Mouse (Mus musculus): ENCODE measurements around the gene Soat1. TPM values are rescaled to one million over a fixed set of nuclear protein-coding genes. Genes with fewer than 3 reads are reported as not detected.
A peak's percentile ranks its signal among the peaks of the same experiment; 100 is the strongest.
"Not testable (repeated sequence)": the region's sequence is repeated elsewhere in the genome, so short reads cannot be mapped to it uniquely, and the experiment has no call there.

Soat1 gene
- 10 to 100 TPM; 41.6 to 42.1 TPM for total RNA-seq (2021)
- long read RNA-seq, experiment 1, full-length matches to known transcripts = 16 of 18 reads
- long read RNA-seq, experiment 1, partial matches to known transcripts = 1 of 18 reads
- long read RNA-seq, experiment 1, other reads (novel, unspliced or antisense) = 1 of 18 reads
- long read RNA-seq, experiment 2, full-length matches to known transcripts = 11 of 16 reads
- long read RNA-seq, experiment 2, partial matches to known transcripts = 1 of 16 reads
- long read RNA-seq, experiment 2, other reads (novel, unspliced or antisense) = 4 of 16 reads

DNA sequence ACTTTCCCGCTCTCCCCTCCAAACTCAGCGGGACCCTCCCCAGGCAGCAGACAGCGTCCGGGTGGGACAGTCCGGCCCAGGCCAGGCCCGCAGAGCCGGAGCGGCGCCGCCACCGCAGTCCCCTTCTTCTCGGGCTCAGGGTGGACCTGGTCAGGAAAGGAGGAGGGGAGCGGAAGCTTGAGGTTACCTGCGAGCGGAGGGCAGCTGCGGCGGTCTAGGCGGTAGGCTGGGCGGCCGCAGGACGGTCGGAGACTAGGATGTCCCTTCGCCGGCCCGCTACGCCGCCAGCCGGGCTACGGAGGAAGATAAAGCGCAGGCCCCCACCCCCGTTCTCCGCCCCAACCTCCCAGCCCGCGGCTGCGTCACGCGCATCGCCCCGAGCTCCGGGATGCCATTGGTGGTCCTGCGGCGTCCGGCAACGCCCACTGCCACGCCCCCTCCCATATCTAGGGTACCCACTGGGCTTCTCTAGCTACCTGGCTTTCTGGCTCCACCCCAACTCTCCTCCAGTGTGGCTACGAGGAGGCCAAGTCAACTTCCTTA is at the start of gene Soat1:
Soat1 (minus strand) TSS at position 371 of the 543 bp plus-strand sequence.
- DNase-seq (ENCODE audit: low spot score in 2 of 2) = peak; percentile 76 to 86

DNA sequence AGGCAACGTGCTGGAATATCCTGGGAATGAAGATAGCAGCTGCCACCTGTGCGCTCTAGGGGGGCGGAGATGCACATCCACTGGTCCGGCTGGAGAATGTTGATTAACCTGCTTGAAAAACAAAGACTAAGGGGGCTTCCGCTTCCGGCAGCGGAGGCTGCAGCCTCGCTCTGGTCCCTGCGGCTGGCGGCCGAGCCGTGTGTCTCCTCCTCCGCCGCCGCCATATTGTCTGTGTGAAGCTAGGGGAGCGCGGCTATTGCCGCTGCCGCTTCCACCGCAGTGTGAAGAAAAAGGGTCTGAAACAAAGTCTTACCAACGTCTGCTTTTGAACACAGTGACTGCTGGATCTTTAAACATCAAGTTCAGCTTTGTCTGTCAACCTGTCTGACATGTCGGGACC is 49.7 kb upstream of the Soat1 start, which contains the start of gene Gm10031:
Gm10031 (plus strand) TSS at position 171 of the 400 bp plus-strand sequence.
- DNase-seq (ENCODE audit: low spot score in 2 of 2) = not testable (repeated sequence)

DNA sequence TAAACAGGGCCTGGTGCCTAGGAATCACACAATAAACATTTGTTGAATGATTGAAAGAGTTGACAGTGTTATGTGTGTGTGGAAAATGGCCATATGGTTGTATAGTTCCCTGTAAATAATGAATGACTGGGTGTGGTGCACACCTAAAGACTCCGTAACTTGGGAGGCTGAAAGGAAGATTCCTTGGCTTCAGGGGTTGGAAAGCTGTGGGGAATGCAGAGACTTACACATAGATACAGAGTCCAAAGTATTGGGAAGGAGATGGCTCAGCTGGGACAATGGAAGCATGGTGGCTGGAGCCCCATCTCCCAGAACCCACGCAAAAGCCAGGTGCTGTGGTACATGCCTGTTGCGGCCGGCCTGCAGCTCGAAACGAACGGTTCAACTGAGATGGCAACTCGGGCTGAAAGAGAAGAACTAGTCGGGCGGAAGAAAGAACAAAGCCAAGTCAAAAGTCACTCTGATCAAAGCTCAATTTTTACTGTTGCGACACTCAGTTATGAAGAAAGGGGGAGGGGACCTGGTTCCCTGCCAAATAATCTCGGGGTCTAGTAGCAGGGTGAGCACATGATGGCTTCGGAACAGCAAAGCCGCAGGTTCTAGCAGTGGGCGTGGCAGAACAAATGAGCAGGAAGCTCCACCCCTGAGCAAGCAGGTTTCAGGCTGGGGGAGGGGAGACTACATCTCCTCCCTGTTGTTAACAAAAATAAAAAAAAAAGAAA is 47.8 kb upstream of the Soat1 start:
- no peak for DNase-seq (ENCODE audit: low spot score in 2 of 2)

DNA sequence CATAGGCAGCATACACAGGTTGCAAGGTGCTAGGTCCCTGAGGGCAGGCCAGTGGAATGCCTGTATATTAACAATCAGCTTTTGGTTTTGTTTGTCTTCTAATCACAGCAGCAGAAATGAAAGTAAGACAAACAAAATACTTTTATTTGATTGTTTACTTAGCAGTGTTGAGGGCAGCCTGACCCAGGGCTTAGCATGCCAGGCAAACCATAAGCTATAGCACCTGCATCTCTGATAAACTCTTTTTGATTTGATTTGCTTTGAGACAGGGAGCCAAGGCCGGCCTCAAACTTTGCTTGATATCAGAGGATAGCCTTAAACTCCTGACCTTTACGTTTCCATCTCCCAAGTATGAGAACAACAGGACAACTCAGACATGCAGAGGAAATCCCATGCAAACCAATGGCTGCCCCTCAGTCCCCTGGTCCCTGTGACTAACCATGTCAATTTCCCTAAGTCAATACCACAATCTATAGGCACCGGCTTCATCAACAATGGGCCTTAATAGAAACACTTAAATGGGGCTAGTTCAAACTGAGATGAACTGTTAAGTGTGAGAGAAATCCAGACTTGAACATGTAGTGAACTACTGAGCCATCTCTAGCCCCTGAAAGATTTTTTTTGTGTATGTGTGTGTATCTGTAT is 46.1 kb upstream of the Soat1 start:
- no peak for DNase-seq (ENCODE audit: low spot score in 2 of 2)

DNA sequence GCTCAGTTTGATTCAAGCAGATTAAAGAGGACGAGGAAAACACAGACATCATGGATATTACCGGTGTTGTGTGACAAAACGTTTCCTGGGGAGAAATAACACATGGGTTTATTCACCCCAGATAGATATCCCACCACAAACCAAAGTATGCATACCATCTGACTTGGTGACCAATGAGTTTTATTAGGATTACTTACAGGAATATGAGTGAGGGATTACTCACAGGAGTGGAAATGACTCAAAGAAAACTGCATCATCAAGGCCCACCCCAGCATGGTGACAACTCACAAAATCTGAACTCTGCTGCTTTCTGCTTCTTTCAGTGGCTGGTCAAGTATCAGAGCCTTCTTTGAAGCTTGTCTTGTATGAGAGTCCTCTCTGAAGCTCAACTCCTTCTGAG is 33.6 kb upstream of the Soat1 start:
- DNase-seq (ENCODE audit: low spot score in 2 of 2) = no peak

DNA sequence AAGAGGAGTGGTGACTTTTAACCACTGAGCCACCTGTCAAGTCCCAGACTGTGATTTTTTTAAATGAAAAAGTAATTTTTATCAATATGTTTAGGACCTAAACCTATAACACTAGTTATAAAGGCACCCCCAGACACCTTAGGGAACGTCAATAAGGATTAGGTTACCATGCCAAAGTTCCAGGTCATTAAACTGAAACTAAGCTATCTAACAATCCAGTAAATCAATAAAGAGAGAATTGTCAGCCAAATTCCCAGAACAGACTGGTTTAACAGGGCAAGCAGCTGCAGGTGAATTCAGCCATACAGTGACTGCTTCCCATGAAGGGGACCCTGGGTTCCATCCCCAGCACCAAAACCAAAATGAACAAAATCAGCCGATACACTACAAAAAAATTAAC is 31.8 kb upstream of the Soat1 start:
- DNase-seq (ENCODE audit: low spot score in 2 of 2) = no peak

DNA sequence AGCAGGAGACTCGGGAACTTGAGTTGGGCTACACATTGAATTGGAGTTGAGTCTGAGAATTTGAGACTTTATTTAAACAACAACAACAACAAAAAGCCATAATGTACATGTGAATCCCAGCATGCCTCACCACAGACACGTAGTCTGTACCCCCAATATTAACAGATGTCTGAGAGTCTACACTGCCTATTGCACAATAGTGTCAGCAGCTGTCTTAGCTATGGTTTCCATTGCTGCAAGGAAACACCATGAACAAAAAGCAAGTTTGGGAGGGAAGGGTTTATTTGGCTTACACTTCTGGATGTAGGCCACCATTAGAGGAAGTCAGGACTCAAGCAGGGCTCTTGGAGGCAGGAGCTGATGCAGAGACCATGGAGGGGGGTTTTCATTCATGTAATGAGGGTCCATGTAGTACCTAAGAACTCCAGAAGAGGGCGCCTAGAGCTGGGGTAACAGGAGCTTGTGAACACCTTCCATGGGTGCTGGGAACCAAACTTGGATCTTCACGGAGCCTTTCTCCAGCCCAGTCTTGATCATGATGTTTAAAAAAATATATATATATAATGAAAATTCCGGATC is 30.9 kb upstream of the Soat1 start:
- DNase-seq (ENCODE audit: low spot score in 2 of 2) = no peak

DNA sequence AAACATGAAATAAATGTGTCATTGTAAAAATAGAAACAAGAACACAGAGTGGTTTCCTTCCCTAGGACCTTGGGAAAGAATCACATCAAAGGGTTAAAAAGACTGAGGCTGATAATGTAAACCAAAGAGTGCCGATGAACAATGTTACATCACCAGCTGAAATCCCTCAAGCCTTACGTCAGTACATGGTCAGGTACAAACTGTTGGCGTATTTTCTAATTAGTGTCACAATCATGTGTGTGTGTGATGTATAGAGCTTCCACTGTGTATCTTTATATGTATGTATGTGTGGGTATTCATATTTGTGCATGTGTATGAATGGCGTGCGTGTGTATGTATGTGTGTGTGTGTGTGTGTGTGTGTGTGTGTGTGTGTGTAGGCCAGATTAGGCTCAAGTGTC is 22.8 kb upstream of the Soat1 start:
- DNase-seq (ENCODE audit: low spot score in 2 of 2) = no peak

DNA sequence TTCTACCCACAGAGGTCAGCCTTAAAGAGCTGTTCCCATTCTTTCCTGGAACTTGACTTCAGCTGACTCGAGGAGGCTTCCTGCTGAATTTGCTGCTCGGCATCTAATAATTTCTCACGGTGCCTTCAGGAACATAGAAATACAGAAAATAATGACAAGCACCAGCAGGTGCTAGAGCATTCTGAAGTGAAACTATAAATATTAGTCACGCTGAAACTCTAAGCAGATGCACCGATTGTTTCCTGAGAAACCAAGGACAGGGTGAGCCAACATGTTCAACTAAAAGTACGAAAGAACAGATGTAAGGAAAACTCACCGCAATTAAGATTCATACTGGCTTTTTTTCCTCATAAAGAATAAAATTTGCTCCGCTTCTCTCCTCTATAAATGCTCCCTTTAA is 20.9 kb upstream of the Soat1 start:
- DNase-seq (ENCODE audit: low spot score in 2 of 2) = peak in 1 of 2 experiments; percentile 13

DNA sequence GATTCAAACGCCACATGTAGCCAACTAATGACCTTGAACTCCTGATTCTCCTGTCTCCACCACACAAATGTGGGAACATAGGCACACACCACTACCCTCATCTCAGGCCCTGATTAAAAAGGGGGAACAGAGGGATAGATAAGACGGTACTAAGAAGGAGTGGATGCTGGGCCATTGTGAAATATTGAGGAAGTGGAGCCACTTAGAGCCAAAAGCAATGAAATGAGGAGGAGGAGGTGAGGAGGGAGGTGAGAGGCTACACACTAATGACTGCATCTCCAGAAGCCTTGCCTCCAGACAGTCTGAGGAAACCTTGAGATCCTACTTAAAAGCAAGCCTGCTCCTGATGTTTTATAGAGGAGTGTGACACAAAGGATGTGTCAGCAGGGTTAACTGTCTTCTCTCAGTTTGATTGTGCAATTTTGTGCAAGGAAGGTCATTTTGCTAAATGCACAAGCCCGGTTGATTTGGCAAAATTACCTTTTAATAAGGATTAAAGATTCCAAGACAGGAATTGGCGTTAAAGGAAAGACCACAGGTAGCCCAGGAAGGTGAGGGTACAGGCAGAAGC is 17.2 kb upstream of the Soat1 start:
- no peak for DNase-seq (ENCODE audit: low spot score in 2 of 2)

DNA sequence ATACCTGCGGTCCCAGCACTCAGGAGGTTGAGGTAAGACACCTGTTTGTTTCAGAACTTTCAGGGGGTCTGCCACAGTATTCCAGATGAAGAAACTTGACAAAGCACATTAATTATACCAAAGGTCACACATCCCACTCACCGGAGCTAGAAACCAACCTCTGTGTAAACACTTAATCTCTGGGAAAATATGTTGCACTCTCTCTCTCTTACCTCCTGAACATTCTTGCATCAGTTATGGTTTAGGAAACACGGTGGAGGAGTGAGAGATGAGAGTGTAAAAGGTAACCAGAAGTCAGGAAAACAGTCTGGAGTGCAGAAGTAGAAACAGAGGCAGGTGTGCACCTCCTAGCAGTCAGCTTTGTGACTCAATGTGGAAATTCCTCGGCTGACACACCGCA is 13.9 kb upstream of the Soat1 start:
- no peak for DNase-seq (ENCODE audit: low spot score in 2 of 2)

DNA sequence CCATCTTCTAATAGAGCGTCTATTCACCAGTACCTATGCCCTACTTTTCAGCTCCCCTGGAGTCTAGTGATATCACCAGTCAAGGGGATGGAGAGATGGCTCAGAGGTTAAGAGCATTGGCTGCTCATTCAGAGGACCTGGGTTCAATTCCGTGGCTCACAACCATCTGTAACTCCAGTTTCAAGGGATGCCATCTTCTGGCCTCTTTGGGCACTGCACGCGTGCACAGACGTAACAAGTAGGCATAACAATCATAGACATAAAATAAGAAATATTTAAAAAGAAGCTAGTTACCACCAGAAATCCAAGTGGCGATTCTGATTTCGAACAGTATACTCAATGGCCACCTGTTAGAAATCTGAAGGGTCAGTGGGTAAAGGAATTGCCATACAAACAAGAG is 13.4 kb upstream of the Soat1 start:
- no peak for DNase-seq (ENCODE audit: low spot score in 2 of 2)

DNA sequence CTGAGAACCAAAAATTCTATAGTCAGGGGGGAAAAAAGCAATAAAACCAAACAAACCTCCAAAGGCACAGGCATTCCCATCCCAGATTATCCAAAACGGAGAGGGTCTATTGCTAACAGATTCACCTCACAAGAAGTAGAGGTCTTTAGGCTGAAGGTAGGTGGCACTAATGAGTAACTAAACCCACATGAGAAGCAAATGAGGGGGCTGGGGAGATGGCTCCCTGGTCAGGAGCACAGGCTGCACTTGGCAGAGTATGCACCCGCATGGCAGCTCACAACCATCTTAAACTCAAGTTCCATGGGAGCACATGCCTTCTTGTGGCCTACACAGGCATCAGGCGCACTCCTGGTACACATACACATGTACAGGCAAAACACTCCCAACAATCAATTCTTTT is 7.7 kb upstream of the Soat1 start:
- no peak for DNase-seq (ENCODE audit: low spot score in 2 of 2)

DNA sequence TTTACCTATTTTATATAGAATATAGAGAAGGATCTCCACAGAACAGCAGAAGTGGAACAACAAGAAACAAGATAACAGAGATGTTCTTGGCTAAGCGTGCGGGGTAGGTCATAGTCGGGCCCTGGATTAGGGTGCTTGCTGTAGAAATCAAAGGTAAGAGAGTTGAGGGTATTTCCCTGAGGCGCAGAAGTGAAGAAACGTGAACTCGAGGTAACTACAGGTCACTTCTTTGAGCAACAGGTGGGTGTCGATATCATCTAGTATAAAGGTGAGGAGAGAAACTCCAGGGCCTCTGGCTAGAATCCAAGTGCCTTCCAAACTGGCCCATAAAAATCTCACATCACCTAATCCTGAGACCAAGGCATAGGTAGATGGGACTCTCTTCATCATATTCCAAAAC is 2.4 kb upstream of the Soat1 start:
- DNase-seq (ENCODE audit: low spot score in 2 of 2) = no peak

DNA sequence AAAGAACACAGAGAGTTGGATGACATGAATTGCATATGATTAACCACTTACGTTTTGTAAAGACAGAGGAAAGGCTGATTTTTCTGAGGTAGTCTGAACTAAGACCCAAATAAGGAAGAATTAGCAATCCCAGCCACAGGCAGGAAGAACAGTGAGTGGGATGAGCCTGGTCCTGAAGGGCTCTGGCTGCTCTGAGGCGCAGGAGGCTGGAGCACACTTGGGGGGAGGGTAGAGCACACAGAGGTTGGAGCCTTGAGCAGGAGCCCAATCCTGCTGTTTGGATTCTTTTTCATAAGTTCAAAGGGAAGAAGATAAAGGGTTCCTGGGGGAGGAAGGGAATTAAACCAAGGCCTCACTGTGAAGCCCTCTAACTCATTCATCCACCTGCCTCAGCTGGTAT is 1.9 kb upstream of the Soat1 start:
- no peak for DNase-seq (ENCODE audit: low spot score in 2 of 2)

DNA sequence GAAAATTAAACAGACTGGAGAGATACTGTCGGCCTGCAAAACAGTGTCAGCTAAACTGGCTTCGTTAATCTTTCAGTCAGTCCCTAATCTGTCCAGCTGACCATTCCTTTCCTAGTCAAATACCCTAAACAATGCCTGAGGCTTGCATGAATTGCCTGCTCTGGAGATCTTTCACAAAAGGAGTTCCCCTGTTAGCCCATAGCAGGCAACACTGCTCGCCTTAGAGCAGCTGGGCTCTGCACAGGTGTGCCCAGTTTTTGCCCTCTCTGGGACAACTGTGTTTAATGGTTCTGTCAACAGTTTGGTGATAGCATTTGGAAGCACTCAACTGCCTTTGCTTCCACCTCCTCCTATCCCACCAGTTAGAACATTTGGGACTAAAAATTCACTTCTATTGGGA is 723 bp upstream of the Soat1 start:
- no peak for DNase-seq (ENCODE audit: low spot score in 2 of 2)

DNA sequence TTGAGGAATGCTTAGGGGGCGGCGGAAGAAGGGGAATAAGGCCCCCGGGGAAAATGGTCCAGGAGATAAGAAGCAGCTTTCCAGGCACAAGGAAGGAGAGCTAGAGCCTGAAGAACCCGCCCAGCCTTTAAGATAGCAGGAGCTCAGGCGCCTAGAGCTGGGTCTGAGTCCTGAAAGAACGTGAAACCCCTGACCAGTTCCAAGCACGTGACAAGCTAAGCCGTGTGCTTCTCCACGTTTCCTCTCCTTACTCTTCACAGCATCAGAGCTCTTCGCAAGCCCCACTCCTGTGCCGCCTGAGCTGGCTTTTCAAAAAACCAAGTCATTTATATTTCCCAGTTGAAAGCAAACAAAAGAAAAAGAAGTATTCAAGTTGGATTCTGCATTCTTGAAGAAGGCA is 1.1 kb downstream of the Soat1 start:
- DNase-seq (ENCODE audit: low spot score in 2 of 2) = no peak

DNA sequence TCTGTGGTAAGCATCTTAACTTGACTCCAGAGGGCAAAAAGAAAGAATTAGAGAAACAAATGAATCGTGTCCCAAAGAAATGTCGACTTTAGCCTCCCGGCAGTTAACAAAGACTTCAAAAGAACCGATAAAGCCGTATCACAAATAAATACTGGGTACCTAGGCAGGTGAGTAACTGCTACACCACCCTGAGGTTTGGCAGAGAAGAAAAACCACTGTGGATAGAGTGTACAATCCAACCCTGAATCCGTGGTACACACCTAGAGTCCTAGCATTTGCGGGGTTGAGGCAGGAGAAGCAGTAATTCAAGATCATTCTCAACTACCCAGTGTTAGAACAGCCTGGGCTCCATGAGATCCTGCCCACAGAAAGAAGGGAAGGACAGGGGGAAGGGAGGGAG is 2.2 kb downstream of the Soat1 start:
- no peak for DNase-seq (ENCODE audit: low spot score in 2 of 2)

DNA sequence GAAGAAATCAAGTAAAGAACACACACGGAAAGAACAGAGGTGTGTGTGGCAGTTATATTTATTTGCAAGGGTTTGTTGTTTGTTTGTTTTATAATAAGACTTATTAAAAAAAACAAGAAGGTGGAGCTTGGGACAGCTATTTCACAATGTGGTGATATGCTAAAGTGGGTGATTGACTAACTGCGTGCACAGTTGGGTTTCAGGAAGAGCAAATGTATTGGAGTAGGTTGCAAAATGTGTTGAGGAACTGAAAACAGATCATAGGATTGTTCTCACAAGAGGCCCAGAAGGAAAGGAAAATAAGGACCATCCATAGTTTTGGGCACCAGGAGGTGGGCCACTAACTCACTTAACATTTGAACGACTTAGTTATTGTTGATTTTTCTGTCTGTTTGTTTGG is 3.1 kb downstream of the Soat1 start:
- no peak for DNase-seq (ENCODE audit: low spot score in 2 of 2)

DNA sequence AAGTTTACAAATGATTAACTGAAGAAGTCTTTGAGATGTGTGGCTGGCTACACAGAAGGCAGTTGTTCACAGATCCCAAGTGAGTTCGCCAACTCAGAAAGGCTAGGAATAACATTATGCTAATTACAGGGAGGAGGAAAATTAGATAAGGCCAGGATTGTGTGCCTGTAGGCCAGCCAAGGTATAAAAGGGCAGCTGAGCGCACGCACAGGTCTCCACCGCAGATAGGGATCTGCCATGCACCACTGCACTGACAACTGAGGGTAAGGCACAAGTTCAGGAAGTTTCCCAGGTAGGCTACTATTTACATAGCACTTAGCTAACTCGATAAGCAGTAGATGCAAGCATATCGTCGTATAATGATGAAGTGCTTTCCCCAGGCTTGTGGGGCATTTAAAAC is 3.6 kb downstream of the Soat1 start:
- DNase-seq (ENCODE audit: low spot score in 2 of 2) = no peak

DNA sequence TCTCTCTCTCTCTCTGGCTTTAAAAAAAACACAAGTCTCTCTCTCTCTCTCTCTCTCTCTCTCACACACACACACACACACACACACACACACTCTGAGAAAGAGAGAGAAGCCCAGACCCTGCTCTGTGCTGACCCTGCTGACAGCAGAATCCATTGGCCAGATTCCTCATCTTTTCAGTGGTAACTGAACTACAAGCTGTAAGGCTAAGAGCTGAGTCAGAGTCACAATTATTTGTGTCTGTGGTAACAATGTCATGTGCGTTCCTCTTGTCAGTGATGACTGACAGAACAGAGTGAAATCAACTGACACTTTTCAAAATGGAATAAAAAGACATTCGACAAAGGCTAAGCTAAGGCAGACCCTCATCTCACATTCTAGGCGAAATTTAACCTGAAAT is 5.6 kb downstream of the Soat1 start:
- DNase-seq (ENCODE audit: low spot score in 2 of 2) = no peak
